Mouse (Mus musculus) skeletal muscle tissue, adult 2 months (tissue): Measurements from ENCODE around the gene Dbndd1.
A peak's percentile ranks its signal among the peaks of the same experiment; 100 is the strongest.
"Not testable (repeated sequence)": the region's sequence is repeated elsewhere in the genome, so short reads cannot be mapped to it uniquely, and the experiment has no call there.

ENCODE experiments used
- DNase-seq: peaks from one replicate; pipeline ENCODE4 v3.0.0-alpha.2; 2012; ENCODE audit warnings: low read depth, low spot score

Dbndd1 gene

DNA sequence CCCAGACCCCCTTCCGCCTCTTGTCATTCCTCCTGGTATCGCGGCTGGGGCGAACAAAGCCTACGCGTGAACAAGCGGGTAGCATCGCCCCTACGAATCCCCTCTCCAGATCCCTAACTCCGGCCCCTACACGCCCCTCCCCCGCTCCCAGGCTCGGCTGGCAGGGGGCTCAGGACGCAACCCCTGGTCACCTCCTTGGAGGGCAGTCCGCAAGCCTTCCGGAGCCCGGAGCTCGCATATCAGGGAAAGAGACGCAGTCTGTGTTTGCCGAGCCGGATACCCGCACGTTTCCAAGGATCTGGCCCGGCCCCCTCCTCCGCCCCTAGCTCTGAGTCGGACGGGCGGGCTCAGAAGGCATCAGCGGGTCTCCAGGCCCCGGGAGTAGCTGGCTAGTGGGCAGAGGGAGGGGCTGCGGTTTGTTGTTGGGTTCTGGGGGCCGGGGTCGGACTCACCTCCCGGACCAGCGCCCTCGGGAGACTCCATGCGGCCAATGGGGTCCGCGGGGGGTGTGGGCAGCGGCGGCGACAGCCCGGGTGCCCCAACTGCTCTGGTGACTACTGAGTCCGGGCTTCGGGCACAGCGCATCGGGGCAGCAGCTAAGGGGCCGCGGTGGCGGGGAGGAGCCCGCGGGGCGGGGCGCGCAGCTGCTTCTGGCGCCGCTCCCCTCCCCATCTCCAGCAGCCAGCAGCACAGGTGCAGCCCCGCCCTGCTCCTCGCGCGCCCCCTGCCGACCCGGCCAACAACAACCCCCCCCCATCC is at the start of gene Dbndd1:
Gene Dbndd1 (minus strand): TSS at position 683 of the 759 bp plus-strand sequence.
- no peak for DNase-seq

DNA sequence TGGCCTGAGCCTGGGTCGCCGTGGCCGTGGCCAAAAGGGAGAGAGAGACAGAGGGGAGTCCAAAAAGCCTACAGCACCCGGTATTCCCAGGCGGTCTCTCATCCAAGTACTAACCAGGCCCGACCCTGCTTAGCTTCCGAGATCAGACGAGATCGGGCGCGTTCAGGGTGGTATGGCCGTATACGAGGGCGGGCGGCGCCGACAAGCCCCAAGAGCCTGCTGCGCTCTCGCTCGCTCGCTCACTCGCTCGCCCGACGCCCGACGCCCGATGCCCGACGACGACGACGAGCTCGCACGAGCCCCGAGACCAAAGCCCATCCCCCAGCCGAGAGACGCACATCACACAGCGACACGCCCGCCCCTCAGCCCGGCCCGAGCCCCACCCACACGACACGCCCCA is 49.0 kb upstream of the Dbndd1 start:
- not testable (repeated sequence) for DNase-seq

DNA sequence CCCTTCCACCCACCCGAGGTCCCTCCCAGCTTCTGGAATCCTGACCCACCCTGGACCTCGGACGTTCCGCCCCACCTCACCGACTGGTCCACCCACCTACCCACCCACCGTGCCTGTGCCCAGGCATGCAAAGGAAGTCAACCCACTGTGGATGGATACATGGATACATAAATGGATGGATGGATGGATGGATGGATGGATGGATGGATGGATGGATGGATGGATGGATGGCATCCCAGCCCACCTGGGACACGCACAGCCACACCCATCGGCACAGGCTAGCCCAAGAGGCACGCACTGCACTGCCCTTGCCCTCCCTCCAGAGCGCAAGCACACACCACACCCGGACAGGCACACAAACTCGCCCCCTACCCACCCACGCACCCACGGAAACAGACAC is 22.4 kb upstream of the Dbndd1 start:
- not testable (repeated sequence) for DNase-seq

DNA sequence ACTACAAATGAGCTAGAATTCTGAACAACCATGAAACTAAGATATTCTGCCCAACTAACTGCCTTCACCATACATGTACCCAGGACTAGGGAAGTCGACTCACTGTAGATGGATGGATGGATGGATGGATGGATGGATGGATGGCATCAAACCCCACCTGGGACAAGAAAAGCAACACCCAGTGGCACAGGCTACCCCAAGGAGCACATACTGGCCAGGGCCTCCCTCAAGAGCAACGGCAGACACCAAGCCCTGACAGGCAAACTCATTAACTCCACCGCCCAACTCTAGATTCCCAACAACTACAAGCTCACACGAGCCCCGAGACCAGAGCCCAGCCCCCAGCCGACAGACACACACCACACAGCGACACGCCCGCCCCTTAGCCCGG is 21.7 kb upstream of the Dbndd1 start:
- no peak for DNase-seq

DNA sequence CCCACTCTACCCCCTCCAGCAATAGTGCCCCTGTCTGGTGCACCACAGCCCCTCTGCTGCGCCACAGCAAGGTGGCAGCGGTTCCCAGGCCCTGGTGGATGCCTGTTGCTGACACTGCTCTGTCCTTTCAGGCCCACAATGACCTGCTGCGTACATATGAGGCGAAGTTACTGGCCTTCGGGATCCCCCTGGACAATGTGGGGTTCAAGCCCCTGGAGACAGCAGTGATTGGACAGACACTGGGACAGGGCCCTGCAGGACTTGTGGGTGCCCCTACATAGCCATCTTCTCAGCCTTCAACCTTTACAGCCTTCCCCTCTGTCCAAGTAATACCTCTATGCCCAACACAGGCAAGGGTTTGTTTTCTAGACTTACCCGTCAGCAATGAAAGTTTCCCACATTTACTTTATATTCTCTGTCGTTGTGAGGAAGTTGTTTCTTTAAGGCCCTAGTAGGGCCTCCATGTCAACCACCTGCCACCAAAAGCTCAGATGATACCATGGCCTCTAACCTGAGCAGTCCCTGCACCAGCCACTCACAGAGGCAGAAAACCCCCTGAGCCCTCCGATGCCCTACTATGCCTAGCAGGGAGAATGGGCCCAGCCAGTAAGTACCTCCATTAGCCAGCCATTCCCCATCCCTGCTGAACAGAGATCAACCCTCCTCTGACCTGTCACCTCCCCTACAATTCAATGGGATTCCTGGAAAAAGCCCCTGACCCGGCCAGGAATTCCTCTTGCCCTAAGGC is 21.2 kb upstream of the Dbndd1 start:
- no peak for DNase-seq

DNA sequence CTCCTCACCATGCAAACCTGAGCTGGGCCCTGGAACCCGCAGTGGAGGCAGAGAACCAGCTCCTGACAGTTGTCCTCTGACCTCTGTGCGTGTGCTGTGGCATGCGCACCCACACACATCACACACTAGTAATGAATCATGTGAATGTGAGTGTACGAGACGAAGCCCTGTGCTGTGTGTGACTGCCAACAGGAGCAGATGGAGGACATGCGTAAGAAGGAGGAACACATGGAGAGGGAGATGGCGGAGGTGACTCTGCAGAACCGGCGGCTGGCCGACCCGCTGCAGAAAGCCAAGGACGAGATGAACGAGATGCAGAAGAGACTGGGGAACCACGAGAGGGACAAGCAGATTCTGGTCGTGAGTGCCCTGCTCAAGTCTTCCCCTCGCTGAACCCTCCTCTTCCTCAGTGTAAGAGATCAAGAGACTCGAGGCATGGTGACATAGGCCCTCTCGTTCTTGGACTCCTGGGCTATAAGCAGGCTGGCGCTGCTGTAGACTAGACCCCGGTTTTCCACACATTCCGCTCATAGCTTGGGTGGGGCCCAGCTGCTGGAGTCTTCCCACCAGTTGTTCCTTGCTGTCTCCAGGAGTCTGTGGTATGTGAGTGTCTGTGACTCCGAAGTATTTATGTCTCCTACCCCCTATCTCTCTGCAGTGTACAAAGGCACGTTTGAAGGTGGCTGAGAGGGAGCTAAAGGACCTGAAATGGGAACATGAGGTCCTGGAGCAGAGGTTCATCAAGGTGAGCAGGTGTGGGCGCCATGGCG is 12.6 kb upstream of the Dbndd1 start:
- no peak for DNase-seq

DNA sequence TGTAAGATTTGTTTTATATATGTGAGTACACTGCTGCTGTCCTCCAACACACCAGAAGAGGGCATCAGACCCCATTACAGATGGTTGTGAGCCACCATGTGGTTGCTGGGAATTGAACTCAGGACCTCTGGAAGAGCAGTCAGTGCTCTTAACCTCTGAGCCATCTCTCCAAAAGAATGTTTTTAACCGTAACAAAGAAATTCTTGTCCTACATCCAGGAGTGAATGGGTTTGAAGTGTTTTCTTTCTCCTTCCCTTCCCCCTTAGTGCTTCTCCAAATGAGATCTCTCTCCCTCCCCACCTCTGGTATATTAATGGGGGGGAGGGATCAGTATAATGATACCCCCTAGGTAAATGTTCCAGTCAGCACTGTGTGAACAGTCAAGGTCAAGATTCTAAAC is 4.8 kb upstream of the Dbndd1 start:
- not testable (repeated sequence) for DNase-seq

DNA sequence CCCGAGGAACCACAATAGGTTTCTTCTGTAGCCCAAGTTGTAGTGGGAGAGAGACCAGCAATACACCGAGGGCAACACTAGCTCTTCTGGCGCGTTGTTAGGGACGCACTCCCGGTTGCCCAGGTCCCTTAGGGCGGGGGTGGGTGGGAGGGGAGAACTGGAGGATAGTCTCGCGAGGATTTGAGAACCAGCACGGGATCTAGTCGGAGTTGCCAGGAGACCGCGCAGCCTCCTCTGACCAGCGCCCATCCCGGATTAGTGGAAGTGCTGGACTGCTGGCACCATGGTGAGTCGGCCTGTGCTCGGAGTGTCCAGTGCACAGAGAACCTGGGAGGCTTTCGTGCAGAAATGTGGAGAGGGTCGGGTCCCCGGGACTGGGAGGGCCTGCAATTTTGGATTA is 3.4 kb upstream of the Dbndd1 start, which contains the start of gene Gas8:
Gene Gas8 (plus strand): TSS at position 168 of the 400 bp plus-strand sequence.
- DNase-seq = peak; percentile 93

DNA sequence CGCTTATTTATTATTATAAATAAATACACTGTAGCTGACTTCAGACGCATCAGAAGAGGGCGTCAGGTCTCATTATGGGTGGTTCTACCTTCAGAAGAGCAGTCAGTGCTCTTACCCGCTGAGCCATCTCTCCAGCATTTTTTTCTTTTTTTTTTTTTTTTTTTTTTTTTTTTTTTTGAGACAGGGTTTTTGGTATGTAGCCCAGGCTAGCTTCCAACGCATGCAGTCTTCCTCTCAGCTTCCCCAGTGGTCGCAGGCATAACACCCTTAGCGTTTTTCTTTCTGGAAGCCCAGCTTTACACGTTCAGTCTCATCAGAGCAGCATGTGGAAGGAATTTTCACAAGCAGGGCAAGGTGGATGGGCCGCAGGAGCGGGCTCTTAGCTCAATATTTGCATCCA is 2.9 kb upstream of the Dbndd1 start:
- no peak for DNase-seq

DNA sequence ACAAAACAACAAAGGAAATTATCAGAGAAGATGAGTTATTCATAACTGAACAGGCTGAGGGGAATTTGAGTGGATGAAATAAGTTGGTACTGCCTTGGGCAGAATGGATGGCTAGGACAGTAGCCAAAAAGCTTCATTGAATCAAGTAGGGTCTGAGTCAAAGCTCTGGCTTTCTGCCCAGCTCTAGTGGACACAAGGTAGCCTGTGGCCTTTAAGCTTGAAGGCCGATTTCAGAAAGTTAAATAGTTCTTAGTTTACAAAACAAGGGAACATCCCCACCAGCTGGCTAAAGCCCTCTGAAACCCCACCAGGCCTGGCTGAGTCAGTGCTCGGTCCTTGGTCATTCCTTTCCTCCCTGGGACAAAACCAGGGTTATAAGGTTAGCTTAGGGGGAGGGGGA is 1.3 kb upstream of the Dbndd1 start:
- no peak for DNase-seq

DNA sequence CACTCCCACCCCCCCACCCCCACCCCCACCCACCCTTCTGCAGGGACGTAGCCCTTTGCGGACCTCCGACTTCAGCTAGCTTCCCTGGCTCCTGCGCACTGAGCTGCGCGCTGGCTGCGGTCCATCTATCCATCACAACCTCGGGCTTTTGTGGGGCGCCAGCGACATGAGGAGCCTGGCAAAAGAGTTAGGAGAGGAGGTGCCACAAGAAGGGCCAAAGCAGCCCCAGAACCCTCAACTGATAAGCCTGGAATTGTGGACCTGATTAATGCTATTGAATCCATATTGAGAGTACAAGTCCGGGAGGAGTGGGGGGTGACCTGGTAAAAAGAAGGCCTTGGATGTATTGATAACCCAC is 256 bp upstream of the Dbndd1 start:
- DNase-seq = no peak

DNA sequence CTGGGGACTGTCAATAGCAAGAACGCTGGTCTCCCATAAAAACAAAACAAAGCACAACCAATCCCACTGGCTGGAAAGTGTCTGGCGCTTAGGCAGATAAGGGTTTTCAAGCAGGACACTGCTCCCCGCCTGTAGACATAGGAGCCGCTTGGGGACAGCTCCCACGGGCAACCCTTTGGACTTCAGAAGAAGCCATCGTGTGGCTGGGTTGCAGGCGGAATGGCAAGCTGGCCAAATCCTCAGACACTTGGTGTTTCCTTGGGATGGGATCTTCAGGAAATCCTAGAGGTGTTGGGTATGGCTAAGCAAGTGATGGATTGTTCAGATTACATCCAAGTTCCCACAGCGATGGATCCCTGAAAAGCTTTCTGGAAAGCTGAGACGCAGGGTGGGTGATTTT is 1.1 kb downstream of the Dbndd1 start:
- no peak for DNase-seq

DNA sequence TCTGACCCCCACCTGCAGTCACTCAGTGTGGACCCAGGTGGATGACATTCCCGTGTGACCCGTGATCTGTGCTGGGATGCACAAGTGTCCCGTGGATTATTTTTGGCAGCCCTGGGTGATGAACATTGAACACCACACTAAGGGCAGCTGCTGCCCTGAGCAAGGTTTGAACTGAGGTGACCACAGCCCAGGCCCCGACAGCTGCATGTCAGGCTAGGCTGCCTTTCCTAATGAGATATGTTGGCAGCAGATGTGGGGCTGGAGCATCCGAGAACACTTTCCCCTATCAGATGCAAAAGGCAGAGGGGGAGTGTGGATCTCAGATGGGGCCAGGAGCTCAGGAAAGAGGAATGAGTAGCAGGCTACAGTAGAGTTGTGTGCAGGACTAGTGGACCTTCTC is 4.4 kb downstream of the Dbndd1 start:
- no peak for DNase-seq

DNA sequence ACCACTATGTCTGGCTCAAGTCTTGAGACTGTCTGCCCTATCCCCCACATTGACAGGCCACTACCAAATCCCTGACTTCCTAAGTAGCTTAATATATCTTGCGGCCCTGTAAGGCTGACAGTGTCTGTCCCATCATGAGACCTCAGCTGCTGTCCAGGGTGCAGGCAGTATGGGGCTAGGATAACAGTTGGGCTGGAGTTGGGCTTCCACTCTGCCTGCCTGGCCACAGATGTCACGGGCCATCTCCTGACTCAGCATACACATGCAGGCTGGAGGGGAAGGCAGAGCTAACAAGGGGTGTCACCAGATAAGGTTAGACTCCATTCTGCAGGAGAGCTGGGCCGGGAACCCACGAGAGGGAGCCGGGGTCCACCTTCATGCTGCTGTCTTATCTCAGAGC is 8.1 kb downstream of the Dbndd1 start:
- DNase-seq = no peak

DNA sequence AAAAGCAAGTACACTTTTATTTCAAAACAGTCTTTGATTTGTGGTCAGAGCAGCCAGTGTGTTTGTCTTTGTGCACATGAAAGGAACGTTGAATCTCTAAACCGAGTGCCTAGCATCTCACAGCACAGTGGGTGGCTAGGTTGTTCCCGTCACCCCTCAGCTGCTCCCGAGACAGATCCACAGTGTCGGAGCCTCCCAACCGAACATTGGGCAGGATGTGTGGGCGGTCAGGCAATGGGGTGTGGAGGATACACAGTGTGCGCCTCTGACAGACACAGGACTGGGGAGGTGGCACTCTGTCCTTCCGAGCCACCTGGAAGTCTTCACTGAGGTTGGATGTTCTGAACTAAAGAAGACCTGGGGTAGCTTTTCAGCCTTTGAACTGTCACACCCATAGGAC is 9.6 kb downstream of the Dbndd1 start:
- DNase-seq = no peak

DNA sequence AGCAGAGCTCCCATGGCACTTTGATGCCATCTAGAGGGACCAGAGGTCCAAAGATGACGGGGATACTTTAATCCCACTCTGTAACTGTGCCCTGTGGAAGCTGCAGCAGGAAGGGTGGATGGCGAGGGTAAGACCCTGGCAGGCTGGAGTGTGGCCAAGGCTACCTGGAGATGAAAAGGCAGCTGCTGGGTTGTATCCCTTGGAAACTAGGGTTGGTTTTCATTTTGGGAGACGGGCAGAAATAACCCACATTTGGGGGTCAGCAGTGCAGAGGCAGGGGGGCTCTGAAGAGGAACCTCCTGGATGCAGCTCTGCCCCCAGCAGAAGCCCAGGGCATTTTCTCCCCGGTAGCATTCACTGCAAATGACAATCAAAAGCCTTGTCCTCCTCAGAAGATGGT is 10.0 kb downstream of the Dbndd1 start:
- no peak for DNase-seq

DNA sequence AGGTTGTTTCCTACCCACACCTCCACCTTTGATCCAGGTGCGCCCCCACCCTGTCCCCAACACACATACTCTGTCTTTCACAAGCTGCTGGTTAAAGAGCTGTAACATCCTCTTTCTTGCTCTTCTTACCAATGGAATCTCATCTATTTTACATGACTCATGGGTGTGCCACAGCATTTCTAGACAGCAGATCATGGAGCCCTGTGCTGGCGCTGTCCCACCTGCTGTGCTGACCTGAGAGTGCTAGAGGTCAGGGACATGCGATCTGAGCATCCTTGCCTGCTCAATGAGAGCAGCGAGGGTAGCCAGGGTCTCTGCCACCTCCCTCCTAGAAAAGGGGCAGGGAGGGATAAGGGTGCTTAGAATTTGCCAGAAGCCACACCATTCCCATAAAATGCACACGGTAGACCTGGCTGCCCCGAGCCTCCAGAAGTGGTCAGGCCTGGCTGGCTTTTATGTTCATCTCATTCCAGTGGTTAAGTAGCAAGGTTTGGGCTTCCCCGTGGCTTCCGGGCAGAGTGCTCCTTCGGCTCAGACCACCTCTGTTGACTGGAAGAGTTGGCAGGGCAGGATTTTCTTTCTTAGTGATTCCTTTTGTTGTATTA is 10.6 kb downstream of the Dbndd1 start:
- no peak for DNase-seq

DNA sequence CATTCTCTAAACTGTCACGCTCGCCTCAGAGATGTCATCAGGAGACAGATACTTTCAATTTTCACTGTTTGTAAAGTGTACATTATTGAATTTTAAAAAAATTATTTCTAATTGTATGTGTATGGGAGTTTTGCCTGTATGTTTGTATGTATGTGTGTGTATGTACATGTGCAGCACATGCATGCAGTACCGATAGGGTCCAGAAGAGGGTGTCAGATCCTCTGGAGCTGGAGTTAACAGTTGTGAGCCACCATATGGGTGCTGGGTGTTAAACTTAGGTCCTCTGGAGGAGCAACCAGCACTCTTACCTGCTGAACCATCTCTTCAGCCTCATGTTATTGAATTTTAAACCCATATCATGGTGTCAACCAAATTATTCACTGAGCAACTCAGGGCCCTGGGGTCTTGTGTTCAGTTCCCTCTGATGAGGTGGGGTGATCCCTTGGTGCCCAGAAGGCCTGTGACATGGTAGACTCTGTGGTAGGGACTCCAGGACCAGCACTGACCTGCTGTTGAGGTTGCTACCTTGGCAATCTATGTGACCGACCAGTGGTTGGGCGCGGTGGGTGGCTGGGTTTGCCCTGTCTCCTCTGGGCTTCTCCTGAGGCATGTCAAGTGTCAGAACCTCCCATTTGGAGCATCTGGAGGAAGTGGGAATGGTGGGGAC is 11.3 kb downstream of the Dbndd1 start:
- DNase-seq = no peak

DNA sequence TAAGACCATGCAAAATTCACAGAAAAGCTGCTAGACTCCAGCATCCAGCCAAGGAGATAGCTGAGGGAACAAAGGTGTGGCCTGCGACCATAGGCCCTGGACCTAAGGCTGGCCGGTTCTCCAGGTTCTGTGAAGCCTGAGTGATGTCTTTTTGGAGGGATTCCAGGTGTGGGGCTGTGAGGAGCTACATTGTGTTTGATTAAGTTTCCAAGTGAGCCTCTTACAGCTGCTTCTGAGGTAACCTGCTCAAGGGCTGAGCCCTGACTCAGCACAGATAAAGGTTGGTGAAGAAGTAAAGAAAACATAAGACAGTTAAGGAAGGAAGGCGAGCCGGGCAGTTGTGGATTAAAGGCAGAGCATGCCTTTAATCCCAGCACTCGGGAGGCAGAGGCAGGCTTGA is 13.1 kb downstream of the Dbndd1 start:
- DNase-seq = no peak

DNA sequence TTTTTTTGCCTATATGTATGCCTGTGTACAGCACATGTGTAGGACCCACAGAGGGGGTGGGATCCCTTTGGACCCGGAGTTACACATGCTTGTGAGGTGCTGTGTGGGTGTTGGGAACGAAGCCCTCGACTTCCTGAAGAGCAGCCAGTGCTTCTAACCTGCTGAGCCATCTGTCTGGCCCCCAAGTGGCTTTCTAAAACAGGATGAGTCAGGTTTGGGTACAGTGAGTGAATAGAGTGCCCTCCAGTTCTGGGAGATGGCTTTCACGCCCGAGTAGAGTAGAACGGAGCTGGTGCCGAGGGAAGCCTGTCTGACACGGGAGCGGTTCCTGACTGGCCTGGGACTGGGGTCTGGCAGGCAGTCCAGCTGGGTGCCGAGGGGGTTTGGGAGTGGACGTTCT is 15.7 kb downstream of the Dbndd1 start:
- DNase-seq = no peak

DNA sequence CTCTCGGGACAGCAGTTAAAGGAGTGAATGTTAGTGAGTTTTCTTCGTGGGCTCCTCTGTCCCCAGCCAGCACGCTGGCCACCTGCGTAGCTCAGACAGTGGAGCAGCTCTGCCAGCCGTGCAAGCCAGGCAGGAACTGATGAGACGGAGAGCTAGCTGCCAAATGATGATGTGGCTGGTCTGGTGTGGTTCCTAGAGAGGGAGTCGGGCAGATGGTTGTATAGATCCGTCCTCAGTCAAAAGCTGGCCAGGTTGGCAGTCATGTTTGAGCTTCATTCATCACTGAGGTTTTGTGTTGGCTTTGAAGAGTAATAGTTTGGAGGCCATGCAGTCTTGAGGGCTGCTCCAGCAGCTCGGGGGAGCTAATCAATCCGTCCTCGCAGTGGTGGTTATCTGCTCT is 16.3 kb downstream of the Dbndd1 start:
- no peak for DNase-seq

DNA sequence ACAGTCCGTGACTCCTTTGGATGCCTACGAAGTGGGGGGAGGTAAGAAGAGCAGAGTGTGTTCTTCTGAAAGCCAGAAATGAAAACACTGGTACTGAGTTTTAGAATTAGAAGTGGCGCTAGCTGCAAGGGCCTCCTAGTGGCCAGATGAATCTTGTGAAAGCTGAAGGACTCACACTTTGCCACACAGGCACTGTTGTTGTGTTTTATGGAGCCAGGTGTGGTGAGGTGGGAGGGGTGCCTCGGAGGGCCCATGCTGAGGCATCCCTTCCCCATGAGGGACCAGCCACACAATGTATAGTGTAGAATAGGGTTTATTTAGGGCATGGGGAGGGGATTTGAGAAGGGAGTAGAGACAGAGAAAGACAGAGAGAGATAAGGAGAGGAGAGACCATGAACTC is 17.6 kb downstream of the Dbndd1 start:
- DNase-seq = no peak
